Mouse (Mus musculus): Measurements from ENCODE around the gene Rhox8.
"Not testable (repeated sequence)": the region's sequence is repeated elsewhere in the genome, so short reads cannot be mapped to it uniquely, and the experiment has no call there.

Rhox8 gene

DNA sequence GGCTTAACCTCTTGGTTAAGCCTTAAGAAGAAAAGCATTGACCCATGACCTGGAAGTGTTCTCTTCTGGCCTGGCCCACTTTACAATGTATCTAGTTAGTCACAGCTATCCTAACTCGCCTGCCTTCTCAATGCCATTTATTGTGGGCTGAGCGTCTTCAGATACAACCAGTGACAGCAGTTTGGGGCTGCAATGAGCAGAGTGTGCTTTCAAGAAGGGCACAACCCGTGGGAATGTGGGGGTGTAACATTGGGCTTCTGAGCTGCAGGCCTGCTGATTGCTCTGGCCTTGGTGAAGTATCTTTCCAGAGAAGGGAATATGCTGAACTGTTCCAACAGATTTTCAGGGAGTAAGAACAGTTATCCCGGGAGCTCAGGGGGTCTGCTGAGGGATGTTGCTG lies at the start of gene Rhox8:
TSS of gene Rhox8 (minus strand) at position 101 of the 400 bp plus-strand sequence.
- no peak for DNase-seq (ENCODE audit: low read depth, low spot score)

DNA sequence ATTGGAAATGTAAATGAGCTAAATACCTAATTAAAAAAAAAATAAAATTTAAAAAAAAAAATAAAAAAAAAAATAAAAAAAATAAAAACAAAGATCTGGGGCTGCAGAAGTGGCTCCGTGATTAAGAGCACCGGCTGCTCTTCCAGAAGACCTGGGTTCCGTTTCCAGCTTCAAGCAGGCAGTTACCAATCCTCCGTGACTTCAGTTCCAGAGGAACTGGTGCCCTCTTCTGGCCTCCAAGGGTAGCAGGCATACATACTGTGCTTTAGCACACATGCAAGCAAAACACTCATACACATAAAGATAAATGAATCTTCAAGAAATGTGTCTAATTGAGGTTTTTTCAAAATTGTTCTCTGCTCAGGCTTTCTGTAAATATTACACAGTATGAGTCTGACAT lies 37.6 kb upstream of the Rhox8 start:
- no peak for DNase-seq (ENCODE audit: low read depth, low spot score)

DNA sequence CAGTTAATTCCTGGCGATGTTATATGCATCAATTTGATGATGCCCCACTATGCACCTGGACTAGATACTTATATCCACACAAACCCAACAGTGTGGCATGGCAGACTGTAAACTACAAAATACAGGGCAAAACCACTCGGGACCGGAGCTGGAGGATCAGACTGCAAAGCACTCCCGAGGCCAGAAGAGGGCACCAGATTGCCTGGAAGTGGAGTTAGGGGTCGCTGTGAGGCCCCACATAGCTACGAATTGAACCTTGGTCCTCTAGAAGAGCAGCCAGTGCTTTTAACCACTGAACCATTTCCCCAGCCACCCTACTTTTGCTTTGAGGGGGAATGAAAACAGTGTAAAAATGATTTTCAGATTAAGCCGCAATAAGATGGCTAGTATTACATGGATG lies 29.8 kb upstream of the Rhox8 start:
- DNase-seq (ENCODE audit: low read depth, low spot score), result no peak

DNA sequence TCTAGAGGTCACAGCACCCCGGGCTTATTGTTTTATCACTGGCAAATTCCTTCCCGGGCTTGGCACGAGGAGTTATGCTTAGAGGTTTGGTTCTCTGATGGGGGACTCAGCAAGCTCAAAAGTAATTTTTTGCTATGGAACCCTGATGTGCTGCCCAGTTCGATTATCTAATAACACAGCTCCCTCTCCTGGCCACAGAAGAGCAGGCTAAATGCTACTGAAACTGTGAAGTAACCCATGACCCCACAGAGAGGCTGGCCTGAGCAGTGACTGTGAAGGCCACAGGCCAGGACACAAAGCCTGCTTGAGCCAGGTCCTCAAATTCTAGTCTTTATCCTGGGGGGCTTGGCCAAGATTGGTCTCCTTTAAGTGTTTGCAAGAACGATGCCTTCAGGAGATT lies 25.0 kb upstream of the Rhox8 start:
- DNase-seq (ENCODE audit: low read depth, low spot score), result no peak

DNA sequence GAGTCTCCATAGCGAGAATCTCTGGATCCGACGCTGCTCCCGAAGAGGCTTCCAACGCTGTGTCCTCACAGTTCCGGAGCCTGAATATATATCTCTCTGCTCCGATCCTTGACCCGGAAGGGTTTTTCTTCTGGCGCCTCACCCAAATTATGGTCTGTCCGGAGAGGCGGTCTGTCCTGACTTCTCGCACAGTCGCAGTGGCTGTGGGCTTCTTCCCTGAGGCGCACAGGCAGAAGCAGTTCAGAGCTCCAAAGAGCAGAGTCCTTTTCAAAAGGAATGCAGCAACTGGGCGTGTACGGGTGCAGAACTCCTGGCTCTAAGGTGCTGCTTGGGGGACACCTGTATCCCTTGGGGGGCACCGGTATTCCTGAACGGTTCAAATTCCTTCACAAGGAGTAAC lies 22.9 kb upstream of the Rhox8 start, which contains the start of gene Rhox9:
TSS of gene Rhox9 (minus strand) at position 101 of the 400 bp plus-strand sequence.
- not testable (repeated sequence) for DNase-seq (ENCODE audit: low read depth, low spot score)

DNA sequence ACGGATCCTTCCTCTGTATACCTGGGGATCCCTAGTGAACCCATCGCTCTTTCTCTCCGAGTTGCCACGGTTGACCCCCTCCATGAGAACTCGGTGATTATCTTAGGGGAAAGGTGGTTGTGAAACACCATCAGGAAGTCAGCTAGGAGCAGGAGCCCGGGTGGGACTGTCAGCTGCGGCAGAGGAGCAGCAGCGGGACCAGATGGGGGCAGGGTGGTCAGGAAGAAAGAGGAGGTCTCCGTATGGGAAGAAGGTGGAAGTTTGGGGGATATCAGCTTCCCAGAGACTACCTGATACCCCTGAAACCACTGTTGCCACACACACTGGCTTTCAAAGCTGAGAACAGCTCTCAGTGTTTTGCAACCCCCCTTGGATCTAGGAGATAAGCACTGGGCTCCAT lies 18.4 kb upstream of the Rhox8 start, which contains the start of gene Rhox7b:
TSS of gene Rhox7b (minus strand) at position 101 of the 400 bp plus-strand sequence.
- DNase-seq (ENCODE audit: low read depth, low spot score), result not testable (repeated sequence)

DNA sequence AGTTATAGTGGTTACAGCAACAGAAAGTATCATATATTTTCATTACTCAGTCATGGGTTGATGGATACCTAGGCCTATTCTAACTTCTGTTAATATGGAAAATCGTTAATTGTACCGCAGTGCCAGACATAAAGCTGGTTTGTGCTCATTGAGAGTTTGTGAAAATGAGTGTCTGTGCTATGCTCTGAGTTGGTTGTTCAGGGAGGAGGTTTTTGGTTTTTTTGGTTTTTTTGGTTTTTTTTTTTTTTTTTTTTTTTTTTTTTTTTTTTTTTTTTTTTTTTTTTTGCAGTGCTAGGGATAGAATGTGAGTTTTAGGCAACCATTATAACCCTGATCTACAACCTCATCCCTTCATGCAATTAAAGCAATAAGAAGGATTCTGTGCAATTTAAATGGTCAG lies 7.1 kb downstream of the Rhox8 start:
- no peak for DNase-seq (ENCODE audit: low read depth, low spot score)

DNA sequence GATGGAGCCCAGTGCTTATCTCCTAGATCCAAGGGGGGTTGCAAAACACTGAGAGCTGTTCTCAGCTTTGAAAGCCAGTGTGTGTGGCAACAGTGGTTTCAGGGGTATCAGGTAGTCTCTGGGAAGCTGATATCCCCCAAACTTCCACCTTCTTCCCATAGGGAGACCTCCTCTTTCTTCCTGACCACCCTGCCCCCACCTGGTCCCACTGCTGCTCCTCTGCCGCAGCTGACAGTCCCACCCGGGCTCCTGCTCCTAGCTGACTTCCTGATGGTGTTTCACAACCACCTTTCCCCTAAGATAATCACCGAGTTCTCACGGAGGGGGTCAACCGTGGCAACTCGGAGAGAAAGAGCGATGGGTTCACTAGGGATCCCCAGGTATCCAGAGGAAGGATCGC lies 47.4 kb downstream of the Rhox8 start, which contains the start of gene Rhox7a:
TSS of gene Rhox7a (plus strand) at position 301 of the 400 bp plus-strand sequence.
- DNase-seq (ENCODE audit: low read depth, low spot score), result not testable (repeated sequence)

DNA sequence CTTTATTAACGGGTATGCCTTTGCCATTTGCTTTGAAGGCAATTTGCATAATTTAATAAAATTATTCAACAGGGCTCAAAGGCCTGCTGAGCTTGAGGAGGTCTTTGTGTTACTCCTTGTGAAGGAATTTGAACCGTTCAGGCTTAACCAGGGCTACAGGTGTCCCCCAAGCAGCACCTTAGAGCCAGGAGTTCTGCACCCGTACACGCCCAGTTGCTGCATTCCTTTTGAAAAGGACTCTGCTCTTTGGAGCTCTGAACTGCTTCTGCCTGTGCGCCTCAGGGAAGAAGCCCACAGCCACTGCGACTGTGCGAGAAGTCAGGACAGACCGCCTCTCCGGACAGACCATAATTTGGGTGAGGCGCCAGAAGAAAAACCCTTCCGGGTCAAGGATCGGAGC lies 52.1 kb downstream of the Rhox8 start, which contains the start of gene Rhox6:
TSS of gene Rhox6 (plus strand) at position 301 of the 400 bp plus-strand sequence.
- not testable (repeated sequence) for DNase-seq (ENCODE audit: low read depth, low spot score)
